ENCODE assay signal across 8 mouse cellular contexts in the genomic region with DNA sequence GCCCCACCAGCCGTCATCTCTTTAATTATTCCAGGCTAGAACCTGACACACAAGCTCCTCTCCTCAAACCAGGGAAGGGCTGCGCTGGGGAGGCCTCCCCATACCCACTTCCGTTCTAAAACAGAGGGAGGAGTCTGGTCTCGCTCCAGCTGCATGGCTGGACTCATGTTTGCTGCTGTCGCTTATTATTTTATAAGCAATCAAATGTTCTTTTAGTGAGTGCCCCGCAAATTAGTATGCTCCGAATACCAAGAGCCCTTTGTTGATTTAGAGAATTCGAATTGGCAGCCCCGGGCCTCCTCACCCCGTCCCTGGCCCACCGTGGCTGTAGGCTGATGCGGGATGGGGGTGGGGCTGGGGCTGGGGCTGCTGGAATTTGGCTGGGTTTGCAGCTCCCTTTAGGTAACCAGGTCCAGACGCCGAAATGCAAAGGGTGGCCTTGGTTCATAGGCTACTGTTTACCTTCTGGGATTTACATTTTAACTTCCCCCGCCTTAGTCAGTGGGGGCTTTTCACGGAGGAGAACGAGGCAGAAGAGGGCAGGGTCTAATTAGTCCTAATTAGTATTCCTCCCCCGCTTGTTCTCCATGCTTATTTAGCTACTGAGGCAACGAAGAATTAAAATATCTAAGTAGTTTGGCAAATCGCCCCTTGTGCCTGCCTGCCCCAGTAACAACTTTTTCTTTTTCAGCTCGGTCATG. TPM values are rescaled to one million over a fixed set of nuclear protein-coding genes. Genes with fewer than 3 reads are reported as not detected.
A peak's percentile ranks its signal among the peaks of the same experiment; 100 is the strongest.
DNase-seq lines count a peak whose midpoint lies in the region; ATAC-seq and TF ChIP-seq lines count a peak whose summit lies in the region.

No protein-coding gene starts in this region.

- no peak; the same call in 1 of the 2 replicates for ATAC-seq in kidney, embryonic 14.5 days (ENCODE audit: low FRiP score, low TSS enrichment)
- no peak for ATAC-seq in heart, embryonic 11.5 days (replicated peaks; ENCODE audit: insufficient number of reproducible peaks, low FRiP score, low TSS enrichment)
- peak; percentile 69 for ATAC-seq in midbrain, embryonic 14.5 days (ENCODE audit: low FRiP score, low TSS enrichment)

- no peak for TF ChIP-seq CTCF in bone marrow macrophage, adult 2 months (IDR thresholded peaks at IDR 0.05; ENCODE audit: low read depth, low read length)

- peak overlapping the region; percentile 26; the same call in 1 of the 2 replicates for H3K4me3 ChIP-seq in kidney, embryonic 14.5 days (ENCODE audit: low read length)
- H3K4me3 ChIP-seq in bone marrow macrophage, adult 2 months (ENCODE audit: insufficient read depth, low read length), result peak overlapping the region; percentile 50
- H3K4me3 ChIP-seq in heart, embryonic 11.5 days (ENCODE audit: low read depth, low read length), result peak overlapping the region; percentile 42
- peak overlapping the region; percentile 49 for H3K4me3 ChIP-seq in limb, embryonic 10.5 days
- 0 out of 2 replicates have a peak overlapping the region, but pooled peaks have one; percentile 3 for H3K4me3 ChIP-seq in midbrain, embryonic 14.5 days (replicated peaks; ENCODE audit: low read depth, low read length)

- 4% methylated on average over 21 of the region's 21 CpGs for WGBS in kidney, embryonic 14.5 days
- 6% methylated on average over 21 of the region's 21 CpGs for WGBS in heart, embryonic 11.5 days (ENCODE audit: insufficient replicate concordance)
- WGBS in limb, embryonic 10.5 days, result 1% methylated on average over 21 of the region's 21 CpGs
- 4% methylated on average over 21 of the region's 21 CpGs for WGBS in midbrain, embryonic 14.5 days

- H3K4me1 ChIP-seq in kidney, embryonic 14.5 days (ENCODE audit: control insufficient read depth, insufficient read depth, low read length), result peaks cover 25% of the 10 kb centered on the region; the same call in 1 of the 2 replicates
- peaks cover 51% of the 10 kb centered on the region for H3K4me1 ChIP-seq in bone marrow macrophage, adult 2 months (ENCODE audit: control insufficient read depth, insufficient read depth, low read length)
- peaks cover 24% of the 10 kb centered on the region for H3K4me1 ChIP-seq in heart, embryonic 11.5 days (ENCODE audit: control insufficient read depth, insufficient read depth, low read length)
- peaks cover 71% of the 10 kb centered on the region for H3K4me1 ChIP-seq in limb, embryonic 10.5 days
- peaks cover 18% of the 10 kb centered on the region for H3K4me1 ChIP-seq in midbrain, embryonic 14.5 days (ENCODE audit: control insufficient read depth, insufficient read depth, low read length)

- H3K9ac ChIP-seq in kidney, embryonic 14.5 days (ENCODE audit: low read depth, low read length), result peak overlapping the region; percentile 13; the same call in 1 of the 2 replicates
- 0 out of 2 replicates have a peak overlapping the region, but pooled peaks have one; percentile 39 for H3K9ac ChIP-seq in heart, embryonic 11.5 days (ENCODE audit: low read depth, low read length)
- H3K9ac ChIP-seq in midbrain, embryonic 14.5 days (replicated peaks; ENCODE audit: low read length), result no peak overlapping the region

- H3K4me2 ChIP-seq in kidney, embryonic 14.5 days (replicated peaks; ENCODE audit: low read depth, low read length), result peak overlapping the region; percentile 51
- peak overlapping the region; percentile 83 for H3K4me2 ChIP-seq in heart, embryonic 11.5 days
- H3K4me2 ChIP-seq in midbrain, embryonic 14.5 days (ENCODE audit: low read length), result peak overlapping the region; percentile 45

- no peak for DNase-seq in kidney, adult 11 months
- DNase-seq in limb, embryonic 10.5 days (ENCODE audit: low spot score), result peak; percentile 84
- peak; percentile 70 for DNase-seq in midbrain, embryonic 14.5 days
- no peak for DNase-seq in gastrocnemius, adult 18-20 months (ENCODE audit: low spot score)
- DNase-seq in right cerebral cortex, postnatal 4 days, result no peak

- no peak for TF ChIP-seq POLR2A in bone marrow macrophage, adult 2 months (IDR thresholded peaks at IDR 0.05; ENCODE audit: borderline replicate concordance, low read depth, low read length)

- no peaks in the 10 kb centered on the region for H3K36me3 ChIP-seq in kidney, embryonic 14.5 days (ENCODE audit: control insufficient read depth, insufficient read depth, low read length)
- no peaks in the 10 kb centered on the region for H3K36me3 ChIP-seq in heart, embryonic 11.5 days (ENCODE audit: control insufficient read depth, insufficient read depth, low read length)
- H3K36me3 ChIP-seq in limb, embryonic 10.5 days, result peaks cover under 1% of the 10 kb centered on the region
- no peaks in the 10 kb centered on the region for H3K36me3 ChIP-seq in midbrain, embryonic 14.5 days (ENCODE audit: control insufficient read depth, insufficient read depth, low read length)

- peak overlapping the region; percentile 42; the same call in 1 of the 2 replicates for H3K27ac ChIP-seq in kidney, embryonic 14.5 days (ENCODE audit: low read depth, low read length)
- peak overlapping the region; percentile 63 for H3K27ac ChIP-seq in bone marrow macrophage, adult 2 months (ENCODE audit: insufficient read depth, low read depth, low read length)
- H3K27ac ChIP-seq in heart, embryonic 11.5 days (ENCODE audit: low read depth, low read length), result peak overlapping the region; percentile 22; the same call in 1 of the 2 replicates
- H3K27ac ChIP-seq in limb, embryonic 10.5 days, result peak overlapping the region; percentile 93
- peak overlapping the region; percentile 41; the same call in 1 of the 2 replicates for H3K27ac ChIP-seq in midbrain, embryonic 14.5 days (replicated peaks; ENCODE audit: low read depth, low read length)

- H3K27me3 ChIP-seq in kidney, embryonic 14.5 days (ENCODE audit: control insufficient read depth, insufficient read depth, low read length), result no peaks in the 10 kb centered on the region
- H3K27me3 ChIP-seq in heart, embryonic 11.5 days (ENCODE audit: control insufficient read depth, insufficient read depth, low read length), result no peaks in the 10 kb centered on the region; the same call in 1 of the 2 replicates
- H3K27me3 ChIP-seq in limb, embryonic 10.5 days (ENCODE audit: low read depth, poor library complexity, severe bottlenecking), result no peaks in the 10 kb centered on the region
- peaks cover 27% of the 10 kb centered on the region for H3K27me3 ChIP-seq in midbrain, embryonic 14.5 days (ENCODE audit: control insufficient read depth, insufficient read depth, low read length)

- H3K9me3 ChIP-seq in kidney, embryonic 14.5 days (ENCODE audit: control insufficient read depth, low read length), result no peaks in the 10 kb centered on the region
- H3K9me3 ChIP-seq in heart, embryonic 11.5 days (replicated peaks; ENCODE audit: control insufficient read depth, low read length), result no peaks in the 10 kb centered on the region
- no peaks in the 10 kb centered on the region for H3K9me3 ChIP-seq in limb, embryonic 10.5 days (replicated peaks)
- H3K9me3 ChIP-seq in midbrain, embryonic 14.5 days (ENCODE audit: control insufficient read depth, low read length), result no peaks in the 10 kb centered on the region

RNA-seq across cellular contexts. Expression of a gene that starts 3.4 kb away (rescaled TPM):
- polyA plus RNA-seq in kidney, embryonic 14.5 days (2014; fragmentation: Nextera tagmentation; extraction: Ambion mirVana), result 34.3 and 49.7 TPM in 2 replicates
- 211 and 263 TPM in 2 replicates for polyA plus RNA-seq in bone marrow macrophage, adult 2 months (2012; ENCODE audit: insufficient read depth, insufficient read length, missing spikeins)
- 42.4 and 49.8 TPM in 2 replicates for polyA plus RNA-seq in heart, embryonic 11.5 days (2014; fragmentation: Nextera tagmentation; extraction: Ambion mirVana)
- 64.3 and 67.1 TPM in 2 replicates for polyA plus RNA-seq in limb, embryonic 10.5 days (2016; fragmentation: Nextera tagmentation; extraction: Ambion mirVana)
- polyA plus RNA-seq in midbrain, embryonic 14.5 days (2014; fragmentation: Nextera tagmentation; extraction: Ambion mirVana), result 19.2 and 19.3 TPM in 2 replicates
- 100 to 1,000 TPM in 1 of 2 experiments, 10 to 100 TPM in 1; 94.8 to 115 TPM for total RNA-seq in gastrocnemius, adult 18-20 months (2021)

RNA-seq across cellular contexts. Expression of a gene that starts 39.0 kb away (rescaled TPM):
- 0.09 TPM in 1 of 2 replicates, not detected in the other for polyA plus RNA-seq in kidney, embryonic 14.5 days (2014; fragmentation: Nextera tagmentation; extraction: Ambion mirVana)
- polyA plus RNA-seq in bone marrow macrophage, adult 2 months (2012; ENCODE audit: insufficient read depth, insufficient read length, missing spikeins), result not detected in 2 replicates
- 0.39 and 0.56 TPM in 2 replicates for polyA plus RNA-seq in heart, embryonic 11.5 days (2014; fragmentation: Nextera tagmentation; extraction: Ambion mirVana)
- 0.16 and 0.21 TPM in 2 replicates for polyA plus RNA-seq in limb, embryonic 10.5 days (2016; fragmentation: Nextera tagmentation; extraction: Ambion mirVana)
- not detected in 2 replicates for polyA plus RNA-seq in midbrain, embryonic 14.5 days (2014; fragmentation: Nextera tagmentation; extraction: Ambion mirVana)
- not detected for total RNA-seq in gastrocnemius, adult 18-20 months (2021)

Comparison
In these comparisons a context has a peak if more than half of its experiments do, and no peak if none do; other contexts are left out.
1. H3K27ac ChIP-seq: peak in every context shown above with its lines; median percentile 93 in limb, embryonic 10.5 days; 63 in bone marrow macrophage, adult 2 months; 42 in kidney, embryonic 14.5 days; 41 in midbrain, embryonic 14.5 days; 22 in heart, embryonic 11.5 days.
2. DNase-seq: peak in limb, embryonic 10.5 days (single experiment) and midbrain, embryonic 14.5 days (single experiment); none in kidney, adult 11 months (single experiment), gastrocnemius, adult 18-20 months (single experiment) and right cerebral cortex, postnatal 4 days (single experiment).
3. Peak in every context shown above with its lines, with median percentiles within 50 percentile points of each other: H3K4me2 ChIP-seq and H3K4me3 ChIP-seq.